Mouse (Mus musculus): ENCODE measurements at regions not wholly inside any gene's neighbourhood (a gene's known extent, or its start where the extent isn't known, plus 50 kb on each side); places are given as distances from the start of the nearest gene placed in this dataset.
"Not testable (repeated sequence)": the region's sequence is repeated elsewhere in the genome, so short reads cannot be mapped to it uniquely, and the experiment has no call there.

- Histone ChIP-seq H3K27me3 (ENCODE audit: insufficient read depth, low read length) (no peaks in the 10 kb centered on the region), H3K4me3 (ENCODE audit: low read length) (no peak overlapping the region), H3K36me3 (ENCODE audit: insufficient read depth, low read length) (no peaks in the 10 kb centered on the region), H3K9ac (replicated peaks; ENCODE audit: low read length) (no peak overlapping the region), H3K9me3 (ENCODE audit: low read length) (no peaks in the 10 kb centered on the region), H3K4me2 (replicated peaks; ENCODE audit: low read depth, low read length) (no peak overlapping the region), H3K4me1 (ENCODE audit: insufficient read depth, low read length) (no peaks in the 10 kb centered on the region), H3K27ac (ENCODE audit: low read length) (no peak overlapping the region)
- ATAC-seq (ENCODE audit: low FRiP score, low TSS enrichment): no peak
- WGBS: 67% methylated on average over 1 of the region's 1 CpGs
Measured at GRCm38 (mm10) chr5:78075203-78075602, 667.4 kb upstream of the Igfbp7 start.

GRCm38 (mm10) chr5:78032554-78033250 lies 624.9 kb upstream of the Igfbp7 start:
- Histone ChIP-seq H3K4me2 (replicated peaks; ENCODE audit: low read depth, low read length) (no peak overlapping the region), H3K9ac (replicated peaks; ENCODE audit: low read length) (no peak overlapping the region), H3K27me3 (ENCODE audit: insufficient read depth, low read length) (no peaks in the 10 kb centered on the region), H3K4me3 (ENCODE audit: low read length) (no peak overlapping the region), H3K27ac (ENCODE audit: low read length) (no peak overlapping the region), H3K9me3 (ENCODE audit: low read length) (no peaks in the 10 kb centered on the region), H3K4me1 (ENCODE audit: insufficient read depth, low read length) (no peaks in the 10 kb centered on the region), H3K36me3 (ENCODE audit: insufficient read depth, low read length) (no peaks in the 10 kb centered on the region)
- WGBS: 73% methylated on average over 4 of the region's 4 CpGs
- no peak for ATAC-seq (ENCODE audit: low FRiP score, low TSS enrichment)

- Histone ChIP-seq H3K9me3 (ENCODE audit: low read length) (no peaks in the 10 kb centered on the region), H3K4me1 (ENCODE audit: insufficient read depth, low read length) (no peaks in the 10 kb centered on the region), H3K4me3 (ENCODE audit: low read length) (no peak overlapping the region), H3K36me3 (ENCODE audit: insufficient read depth, low read length) (no peaks in the 10 kb centered on the region), H3K4me2 (replicated peaks; ENCODE audit: low read depth, low read length) (no peak overlapping the region), H3K27me3 (ENCODE audit: insufficient read depth, low read length) (no peaks in the 10 kb centered on the region), H3K9ac (replicated peaks; ENCODE audit: low read length) (no peak overlapping the region), H3K27ac (ENCODE audit: low read length) (no peak overlapping the region)
- ATAC-seq (ENCODE audit: low FRiP score, low TSS enrichment): no peak
- 80% methylated on average over 4 of the region's 4 CpGs for WGBS
Measured at GRCm38 (mm10) chr5:78017523-78017922, 609.7 kb upstream of the Igfbp7 start.

- no peaks in the 10 kb centered on the region for H3K4me1 ChIP-seq (ENCODE audit: insufficient read depth, low read length)
- no peak overlapping the region for H3K4me2 ChIP-seq (replicated peaks; ENCODE audit: low read depth, low read length)
- no peaks in the 10 kb centered on the region for H3K36me3 ChIP-seq (ENCODE audit: insufficient read depth, low read length)
- 62% methylated on average over 10 of the region's 10 CpGs for WGBS
- no peaks in the 10 kb centered on the region for H3K9me3 ChIP-seq (ENCODE audit: low read length)
- no peak overlapping the region for H3K4me3 ChIP-seq (ENCODE audit: low read length)
- H3K9ac ChIP-seq (replicated peaks; ENCODE audit: low read length): no peak overlapping the region
- H3K27ac ChIP-seq (ENCODE audit: low read length): no peak overlapping the region
- H3K27me3 ChIP-seq (ENCODE audit: insufficient read depth, low read length): no peaks in the 10 kb centered on the region
- no peak for ATAC-seq (ENCODE audit: low FRiP score, low TSS enrichment)
Measured at GRCm38 (mm10) chr5:77986449-77987047, 578.7 kb upstream of the Igfbp7 start.

- H3K9ac ChIP-seq (replicated peaks; ENCODE audit: low read length): no peak overlapping the region
- no peak for ATAC-seq (ENCODE audit: low FRiP score, low TSS enrichment)
- no peak overlapping the region for H3K27ac ChIP-seq (ENCODE audit: low read length)
- H3K36me3 ChIP-seq (ENCODE audit: insufficient read depth, low read length): no peaks in the 10 kb centered on the region
- H3K4me2 ChIP-seq (replicated peaks; ENCODE audit: low read depth, low read length): no peak overlapping the region
- H3K4me1 ChIP-seq (ENCODE audit: insufficient read depth, low read length): no peaks in the 10 kb centered on the region
- no peaks in the 10 kb centered on the region for H3K27me3 ChIP-seq (ENCODE audit: insufficient read depth, low read length)
- WGBS: 40% methylated on average over 1 of the region's 1 CpGs
- no peak overlapping the region for H3K4me3 ChIP-seq (ENCODE audit: low read length)
- H3K9me3 ChIP-seq (ENCODE audit: low read length): no peaks in the 10 kb centered on the region
Measured at GRCm38 (mm10) chr5:77985269-77985668, 577.4 kb upstream of the Igfbp7 start.

- H3K9ac ChIP-seq (replicated peaks; ENCODE audit: low read length); ATAC-seq (ENCODE audit: low FRiP score, low TSS enrichment); H3K36me3 ChIP-seq (ENCODE audit: insufficient read depth, low read length); H3K9me3 ChIP-seq (ENCODE audit: low read length); H3K4me1 ChIP-seq (ENCODE audit: insufficient read depth, low read length); H3K4me3 ChIP-seq (ENCODE audit: low read length); H3K27me3 ChIP-seq (ENCODE audit: insufficient read depth, low read length); H3K4me2 ChIP-seq (replicated peaks; ENCODE audit: low read depth, low read length); H3K27ac ChIP-seq (ENCODE audit: low read length): not testable (repeated sequence)
- 39% methylated on average over 4 of the region's 4 CpGs for WGBS
Measured at GRCm38 (mm10) chr5:77940021-77940420, 532.2 kb upstream of the Igfbp7 start.

- H3K36me3 ChIP-seq (ENCODE audit: insufficient read depth, low read length): no peaks in the 10 kb centered on the region
- H3K27me3 ChIP-seq (ENCODE audit: insufficient read depth, low read length): no peaks in the 10 kb centered on the region
- WGBS: 67% methylated on average over 2 of the region's 2 CpGs
- no peak overlapping the region for H3K4me2 ChIP-seq (replicated peaks; ENCODE audit: low read depth, low read length)
- no peak overlapping the region for H3K27ac ChIP-seq (ENCODE audit: low read length)
- no peaks in the 10 kb centered on the region for H3K4me1 ChIP-seq (ENCODE audit: insufficient read depth, low read length)
- H3K9ac ChIP-seq (replicated peaks; ENCODE audit: low read length): no peak overlapping the region
- ATAC-seq (ENCODE audit: low FRiP score, low TSS enrichment): no peak
- no peak overlapping the region for H3K4me3 ChIP-seq (ENCODE audit: low read length)
- H3K9me3 ChIP-seq (ENCODE audit: low read length): no peaks in the 10 kb centered on the region
Measured at GRCm38 (mm10) chr5:77931874-77932273, 524.0 kb upstream of the Igfbp7 start.

GRCm38 (mm10) chr5:77921186-77921585 lies 513.3 kb upstream of the Igfbp7 start:
- Histone ChIP-seq H3K9ac (replicated peaks; ENCODE audit: low read length) (no peak overlapping the region), H3K4me2 (replicated peaks; ENCODE audit: low read depth, low read length) (no peak overlapping the region), H3K27me3 (ENCODE audit: insufficient read depth, low read length) (no peaks in the 10 kb centered on the region), H3K36me3 (ENCODE audit: insufficient read depth, low read length) (no peaks in the 10 kb centered on the region), H3K4me3 (ENCODE audit: low read length) (no peak overlapping the region), H3K4me1 (ENCODE audit: insufficient read depth, low read length) (no peaks in the 10 kb centered on the region), H3K9me3 (ENCODE audit: low read length) (no peaks in the 10 kb centered on the region), H3K27ac (ENCODE audit: low read length) (no peak overlapping the region)
- ATAC-seq (ENCODE audit: low FRiP score, low TSS enrichment): no peak
- WGBS: 69% methylated on average over 2 of the region's 2 CpGs

GRCm38 (mm10) chr5:77917086-77917676 lies 509.3 kb upstream of the Igfbp7 start:
- Histone ChIP-seq H3K9ac (replicated peaks; ENCODE audit: low read length) (no peak overlapping the region), H3K4me3 (ENCODE audit: low read length) (no peak overlapping the region), H3K27ac (ENCODE audit: low read length) (no peak overlapping the region), H3K27me3 (ENCODE audit: insufficient read depth, low read length) (no peaks in the 10 kb centered on the region), H3K4me2 (replicated peaks; ENCODE audit: low read depth, low read length) (no peak overlapping the region), H3K9me3 (ENCODE audit: low read length) (no peaks in the 10 kb centered on the region), H3K4me1 (ENCODE audit: insufficient read depth, low read length) (no peaks in the 10 kb centered on the region), H3K36me3 (ENCODE audit: insufficient read depth, low read length) (no peaks in the 10 kb centered on the region)
- no peak for ATAC-seq (ENCODE audit: low FRiP score, low TSS enrichment)
- 60% methylated on average over 7 of the region's 7 CpGs for WGBS

- 64% methylated on average over 2 of the region's 2 CpGs for WGBS
- no peaks in the 10 kb centered on the region for H3K9me3 ChIP-seq (ENCODE audit: low read length)
- H3K9ac ChIP-seq (replicated peaks; ENCODE audit: low read length): no peak overlapping the region
- H3K27me3 ChIP-seq (ENCODE audit: insufficient read depth, low read length): no peaks in the 10 kb centered on the region
- H3K27ac ChIP-seq (ENCODE audit: low read length): no peak overlapping the region
- ATAC-seq (ENCODE audit: low FRiP score, low TSS enrichment): no peak
- no peaks in the 10 kb centered on the region for H3K36me3 ChIP-seq (ENCODE audit: insufficient read depth, low read length)
- no peaks in the 10 kb centered on the region for H3K4me1 ChIP-seq (ENCODE audit: insufficient read depth, low read length)
- no peak overlapping the region for H3K4me3 ChIP-seq (ENCODE audit: low read length)
- H3K4me2 ChIP-seq (replicated peaks; ENCODE audit: low read depth, low read length): no peak overlapping the region
Measured at GRCm38 (mm10) chr5:77916375-77916774, 508.5 kb upstream of the Igfbp7 start.

Measured in kidney, embryonic 16.5 days (tissue).